Mouse (Mus musculus): ENCODE results near the gene Lamc2.

- TF ChIP-seq CTCF (IDR thresholded peaks at IDR 0.05; ENCODE audit: low read depth, low read length), result no peak
- no peak for TF ChIP-seq POLR2A (IDR thresholded peaks at IDR 0.05; ENCODE audit: extremely low read depth, insufficient read depth, low read length)
Observed at GRCm38 (mm10) chr1:153073441-153073840, 112.8 kb downstream of the Lamc2 start.
